Mouse (Mus musculus) kidney, embryonic 14.5 days (tissue): ENCODE measurements around the gene Ppp1r12c. TPM values are rescaled to one million over a fixed set of nuclear protein-coding genes. Genes with fewer than 3 reads are reported as not detected.

ENCODE experiments used
- ATAC-seq: fragments of 200-750 bp; cut with Nextera tagmentation; 2 replicates; pipeline ENCODE4 v1.8.0; 2017; ENCODE audit warnings: moderate number of reproducible peaks, mild to moderate bottlenecking, moderate TSS enrichment, moderate library complexity; ENCODE audit not compliant: low FRiP score, low TSS enrichment
- H3K27ac ChIP-seq: fragments of 300-500 bp; sonication (generic); 2 replicates; pipeline ENCODE4 v1.5.1; 2014; ENCODE audit warnings: low read depth, mild to moderate bottlenecking, low read length, moderate library complexity, mixed read lengths
- H3K27me3 ChIP-seq: fragments of 300-500 bp; sonication (generic); 2 replicates; pipeline ENCODE4 v1.6.1; 2014; ENCODE audit warnings: mild to moderate bottlenecking, low read length; ENCODE audit not compliant: control insufficient read depth, insufficient read depth
- H3K36me3 ChIP-seq: fragments of 300-500 bp; sonication (generic); 2 replicates; pipeline ENCODE4 v1.6.1; 2014; ENCODE audit warnings: low read length, mixed read lengths; ENCODE audit not compliant: control insufficient read depth, insufficient read depth
- H3K4me1 ChIP-seq: fragments of 300-500 bp; sonication (generic); 2 replicates; pipeline ENCODE4 v1.6.1; 2014; ENCODE audit warnings: low read length, mixed read lengths; ENCODE audit not compliant: control insufficient read depth, insufficient read depth
- H3K4me2 ChIP-seq: fragments of 300-500 bp; sonication (generic); replicated peaks from 2 replicates; pipeline ENCODE4 v1.6.1; 2014; ENCODE audit warnings: low read depth, mild to moderate bottlenecking, low read length
- H3K4me3 ChIP-seq: fragments of 300-500 bp; sonication (generic); 2 replicates; pipeline ENCODE4 v1.5.1; 2014; ENCODE audit warnings: mild to moderate bottlenecking, low read length
- H3K9ac ChIP-seq: fragments of 300-500 bp; sonication (generic); 2 replicates; pipeline ENCODE4 v1.6.1; 2014; ENCODE audit warnings: low read depth, mild to moderate bottlenecking, low read length, moderate library complexity
- H3K9me3 ChIP-seq: fragments of 300-500 bp; sonication (generic); 2 replicates; pipeline ENCODE4 v1.6.1; 2016; ENCODE audit warnings: low read length; ENCODE audit not compliant: control insufficient read depth
- WGBS: fragments of 180-500 bp; shearing (Covaris S2); extraction: QIAGEN DNeasy Blood & Tissue Kit; methylation state at CpG from one replicate; pipeline ENCODE4 v1.1.7; 2014; 5-methylcytosine and 5-hydroxymethylcytosine counted together
- polyA plus RNA-seq: library from polyadenylated mRNA; unstranded; fragments of >200 nt; fragmentation: Nextera tagmentation; extraction: Ambion mirVana; gene quantifications from 2 replicates; pipeline ENCODE4 v1.2.1, GENCODE M21; 2014

Gene Ppp1r12c
- polyA plus RNA-seq, 1 experiment from 2014 or later = 50.8 TPM

- Histone ChIP-seq H3K4me2 (peak overlapping the region; percentile 78), H3K4me3 (peak overlapping the region; percentile 77), H3K27me3 (no peaks in the 10 kb centered on the region), H3K27ac (0 out of 2 replicates have a peak overlapping the region, but pooled peaks have one; percentile 83), H3K4me1 (peaks cover 23% of the 10 kb centered on the region), H3K36me3 (peaks cover 13% of the 10 kb centered on the region; the same call in 1 of the 2 replicates), H3K9ac (peak overlapping the region; percentile 93), H3K9me3 (no peaks in the 10 kb centered on the region)
- under 1% methylated on average over 39 of the region's 52 CpGs for WGBS
- ATAC-seq = peak; percentile 44
Observed at GRCm38 (mm10) chr7:4500892-4501471, 498 bp downstream of the Ppp1r12c start.

- Histone ChIP-seq H3K4me2 (no peak overlapping the region), H3K4me3 (no peak overlapping the region; the same call in none of the 2 replicates), H3K9ac (peak overlapping the region; percentile 28; the same call in 1 of the 2 replicates)
Observed at GRCm38 (mm10) chr7:4499034-4499433, 2.4 kb downstream of the Ppp1r12c start.

GRCm38 (mm10) chr7:4498251-4498650 is 3.2 kb downstream of the Ppp1r12c start:
- ATAC-seq = no peak
- Histone ChIP-seq H3K9ac (peak overlapping the region; percentile 31; the same call in 1 of the 2 replicates), H3K36me3 (peaks cover 23% of the 10 kb centered on the region), H3K27me3 (no peaks in the 10 kb centered on the region), H3K4me3 (no peak overlapping the region), H3K27ac (no peak overlapping the region), H3K4me2 (no peak overlapping the region), H3K9me3 (no peaks in the 10 kb centered on the region), H3K4me1 (peaks cover 23% of the 10 kb centered on the region)
- 24% methylated on average over 9 of the region's 9 CpGs for WGBS

More at GRCm38 (mm10) chr7:4499034-4499433, 2.4 kb downstream of the Ppp1r12c start:
- peaks cover 23% of the 10 kb centered on the region for H3K4me1 ChIP-seq
- H3K27me3 ChIP-seq = no peaks in the 10 kb centered on the region
- 91% methylated on average over 4 of the region's 4 CpGs for WGBS
- peaks cover 23% of the 10 kb centered on the region for H3K36me3 ChIP-seq
- no peak overlapping the region for H3K27ac ChIP-seq
- ATAC-seq = no peak
- H3K9me3 ChIP-seq = no peaks in the 10 kb centered on the region

GRCm38 (mm10) chr7:4497271-4497903 is 4.1 kb downstream of the Ppp1r12c start:
- H3K4me1 ChIP-seq = peaks cover 23% of the 10 kb centered on the region
- H3K4me2 ChIP-seq = no peak overlapping the region
- whole genome bisulfite sequencing = 94% methylated on average over 9 of the region's 9 CpGs
- H3K36me3 ChIP-seq = peaks cover 25% of the 10 kb centered on the region
- no peak overlapping the region for H3K27ac ChIP-seq
- no peaks in the 10 kb centered on the region for H3K9me3 ChIP-seq
- no peak for ATAC-seq
- H3K9ac ChIP-seq = no peak overlapping the region
- H3K4me3 ChIP-seq = no peak overlapping the region
- no peaks in the 10 kb centered on the region for H3K27me3 ChIP-seq

- Histone ChIP-seq H3K9ac (no peak overlapping the region), H3K4me1 (peaks cover 23% of the 10 kb centered on the region), H3K4me2 (no peak overlapping the region), H3K27me3 (no peaks in the 10 kb centered on the region), H3K9me3 (no peaks in the 10 kb centered on the region), H3K27ac (no peak overlapping the region), H3K36me3 (peaks cover 25% of the 10 kb centered on the region), H3K4me3 (no peak overlapping the region)
- no peak for ATAC-seq
- 93% methylated on average over 3 of the region's 3 CpGs for WGBS
Observed at GRCm38 (mm10) chr7:4496468-4496867, 5.0 kb downstream of the Ppp1r12c start.

GRCm38 (mm10) chr7:4493991-4494390 is 7.5 kb downstream of the Ppp1r12c start:
- no peak overlapping the region for H3K9ac ChIP-seq
- H3K27me3 ChIP-seq = no peaks in the 10 kb centered on the region
- peaks cover 36% of the 10 kb centered on the region for H3K36me3 ChIP-seq
- H3K4me1 ChIP-seq = peaks cover 9% of the 10 kb centered on the region
- H3K4me3 ChIP-seq = no peak overlapping the region
- WGBS = 82% methylated on average over 1 of the region's 1 CpGs
- H3K27ac ChIP-seq = no peak overlapping the region
- no peaks in the 10 kb centered on the region for H3K9me3 ChIP-seq
- no peak overlapping the region for H3K4me2 ChIP-seq
- no peak for ATAC-seq

- no peak overlapping the region for H3K27ac ChIP-seq
- 68% methylated on average over 13 of the region's 13 CpGs for WGBS
- ATAC-seq = peak; percentile 75
Observed at GRCm38 (mm10) chr7:4492284-4493224, 8.9 kb downstream of the Ppp1r12c start.

GRCm38 (mm10) chr7:4491308-4491707 is 10.2 kb downstream of the Ppp1r12c start:
- Histone ChIP-seq H3K27me3 (no peaks in the 10 kb centered on the region), H3K4me3 (no peak overlapping the region), H3K27ac (no peak overlapping the region), H3K36me3 (peaks cover 37% of the 10 kb centered on the region), H3K9me3 (no peaks in the 10 kb centered on the region), H3K4me1 (no peaks in the 10 kb centered on the region), H3K9ac (no peak overlapping the region), H3K4me2 (no peak overlapping the region)
- no peak for ATAC-seq
- WGBS = 81% methylated on average over 6 of the region's 6 CpGs

More at GRCm38 (mm10) chr7:4492284-4493224, 8.9 kb downstream of the Ppp1r12c start:
- no peaks in the 10 kb centered on the region for H3K4me1 ChIP-seq
- H3K9me3 ChIP-seq = no peaks in the 10 kb centered on the region
- H3K36me3 ChIP-seq = peaks cover 45% of the 10 kb centered on the region
- H3K4me3 ChIP-seq = no peak overlapping the region
- no peaks in the 10 kb centered on the region for H3K27me3 ChIP-seq
- H3K9ac ChIP-seq = no peak overlapping the region; the same call in 1 of the 2 replicates
- no peak overlapping the region for H3K4me2 ChIP-seq
